Mouse (Mus musculus) activated CD4-positive, CD25-positive, alpha-beta regulatory T cell (primary cell): ENCODE data around the gene Rlim. TPM values are rescaled to one million over a fixed set of nuclear protein-coding genes. Genes with fewer than 3 reads are reported as not detected.

Source experiments
- polyA plus RNA-seq, 2 experiments: library from polyadenylated mRNA; unstranded; fragments of 100-300 nt; shearing (Covaris generic); gene quantifications; one replicate each; pipeline ENCODE4 v1.2.1; 2017

The Rlim gene
- 10 to 100 TPM; 23.5 to 26.8 TPM for polyA plus RNA-seq

DNA sequence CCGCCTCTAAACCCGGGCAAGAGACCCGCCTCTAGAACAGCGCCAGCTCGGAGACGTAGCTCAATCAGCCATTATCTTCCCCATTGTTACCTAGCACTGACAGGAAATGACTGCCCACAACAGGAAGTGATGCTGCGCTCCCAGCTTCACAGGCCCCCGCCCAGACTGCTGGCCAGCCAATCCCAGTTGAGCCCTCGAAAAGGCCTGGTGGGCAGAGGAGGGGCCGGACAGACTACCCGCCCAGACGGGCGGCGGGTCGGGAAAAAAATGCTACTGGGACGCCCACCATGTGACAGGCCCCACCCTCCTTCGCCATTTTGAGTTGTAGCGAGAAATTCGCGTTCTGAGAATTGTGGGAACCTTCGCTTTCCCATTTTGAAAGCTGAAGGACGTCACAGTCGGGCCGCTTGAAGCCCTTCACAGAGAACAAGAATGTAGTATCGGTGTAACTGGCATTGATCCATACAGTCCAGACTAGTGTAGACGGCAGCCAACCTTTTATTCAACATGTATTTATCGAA is at the start of gene Rlim:
Rlim (minus strand) TSS at position 116 of the 521 bp plus-strand sequence.

Other genes starting within 250 kb of the Rlim start
- under 1 TPM; 0.74 to 0.87 TPM for gene Slc16a2, start 159.3 kb downstream of the Rlim start, polyA plus RNA-seq
- not detected for gene Nexmif, start 219.9 kb upstream of the Rlim start, polyA plus RNA-seq